Mouse (Mus musculus) Patski (cell line): ENCODE measurements at regions not wholly inside any gene's neighbourhood (a gene's known extent, or its start where the extent isn't known, plus 50 kb on each side); places are given as distances from the start of the nearest gene placed in this dataset.

Experiments
- ATAC-seq: fragments of 100-300 bp; one replicate; pipeline ENCODE4 v1.8.0; 2021
- CTCF ChIA-PET: fragments of 350-600 bp; sonication (Branson Sonifier 250); formaldehyde crosslinking; loops from one replicate; lab custom pipeline; 2022; ENCODE audit warnings: inconsistent platforms; lab: Charles Lee
- POLR2A ChIA-PET: fragments of 350-600 bp; sonication (Branson Sonifier 250); formaldehyde crosslinking; loops from one replicate; lab custom pipeline; 2022; ENCODE audit warnings: antibody characterized with exemption, inconsistent platforms; lab: Charles Lee
- DNase-seq: peaks from one replicate; pipeline ENCODE4 v3.0.0-alpha.2; 2011; ENCODE audit warnings: low read depth, low spot score
- H3K27me3 ChIP-seq: fragments of 371-371 bp; one replicate; pipeline ENCODE4 v1.5.1; 2021
- CTCF ChIP-seq: fragments of 100-300 bp; IDR thresholded peaks from one replicate; pipeline ENCODE4 v1.5.1; 2021
- in situ Hi-C: fragments of 300-500 bp; cut with MboI; formaldehyde crosslinking; loops from 3 replicates; pipeline ENCODE4 v1.11.1; 2018; ENCODE audit warnings: low pct_unique_long_range_greater_than_20kb, mixed read lengths

DNA sequence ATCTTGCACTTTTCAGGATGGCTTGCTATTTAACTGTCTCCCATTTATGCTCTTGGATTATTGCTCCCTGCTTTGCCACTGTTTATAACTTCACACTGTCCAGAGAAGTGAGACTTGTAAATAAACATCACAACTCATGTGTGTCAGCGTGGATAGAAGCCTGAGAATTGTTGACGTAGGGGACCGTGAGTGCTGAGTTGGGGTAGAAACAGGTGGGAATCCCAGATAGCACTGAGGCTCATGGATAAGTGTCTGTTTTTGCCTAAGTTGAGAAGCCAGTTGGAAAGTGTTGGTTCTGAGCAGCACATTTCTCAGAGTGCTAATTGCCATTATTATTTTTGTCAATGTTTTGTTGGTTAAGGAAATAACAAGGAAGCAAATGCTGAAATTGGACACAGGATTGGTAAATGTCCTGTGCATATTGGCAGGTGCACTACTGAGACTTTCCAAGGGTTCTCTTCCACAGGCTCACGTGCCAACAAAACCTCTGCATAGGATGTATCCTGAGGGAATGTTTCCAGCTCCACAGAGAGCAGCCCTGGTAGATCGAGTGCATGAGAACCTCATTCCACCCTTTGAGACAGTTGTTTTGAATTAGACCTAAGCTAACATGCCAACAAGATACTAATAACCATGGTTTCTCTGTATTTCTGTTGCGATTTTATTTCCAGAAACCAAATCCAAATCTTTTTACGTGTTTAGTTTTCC lies 74.3 kb upstream of the Grb10 start:
- ATAC-seq (no peak), DNase-seq (no peak)
- in situ Hi-C loops, result loop anchor here (10.0 kb wide), 1 partner anchor 52 kb away; no protein-coding TSS in a partner anchor
- H3K27me3 ChIP-seq, result no peaks in the 10 kb centered on the region
- ChIA-PET CTCF (no interaction called here), POLR2A (no interaction called here)
- no peak for TF ChIP-seq CTCF

DNA sequence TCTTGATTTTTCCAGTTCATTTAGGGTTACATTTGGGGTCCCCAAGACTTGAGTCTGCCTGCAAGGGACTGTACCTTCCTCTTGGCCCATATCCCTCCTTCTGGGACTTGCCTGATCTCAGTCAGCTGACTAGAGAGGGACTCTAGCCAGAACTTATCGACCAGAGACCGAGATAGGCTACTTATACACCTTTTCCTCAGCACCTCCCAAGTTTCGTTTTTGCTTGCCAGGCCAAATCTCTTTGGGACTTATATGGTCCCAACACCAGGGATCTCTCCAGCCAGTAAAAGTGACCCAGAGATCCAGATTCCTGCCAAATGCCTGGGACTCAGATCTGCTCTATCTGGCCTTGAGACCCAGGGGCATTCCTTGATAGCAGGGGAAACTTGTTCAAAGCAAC lies 69.2 kb upstream of the Grb10 start:
- no peaks in the 10 kb centered on the region for H3K27me3 ChIP-seq
- ChIA-PET POLR2A (no interaction called here), CTCF (no interaction called here)
- ATAC-seq (no peak), DNase-seq (no peak)
- in situ Hi-C loops, result no loop called here
- TF ChIP-seq CTCF, result no peak

DNA sequence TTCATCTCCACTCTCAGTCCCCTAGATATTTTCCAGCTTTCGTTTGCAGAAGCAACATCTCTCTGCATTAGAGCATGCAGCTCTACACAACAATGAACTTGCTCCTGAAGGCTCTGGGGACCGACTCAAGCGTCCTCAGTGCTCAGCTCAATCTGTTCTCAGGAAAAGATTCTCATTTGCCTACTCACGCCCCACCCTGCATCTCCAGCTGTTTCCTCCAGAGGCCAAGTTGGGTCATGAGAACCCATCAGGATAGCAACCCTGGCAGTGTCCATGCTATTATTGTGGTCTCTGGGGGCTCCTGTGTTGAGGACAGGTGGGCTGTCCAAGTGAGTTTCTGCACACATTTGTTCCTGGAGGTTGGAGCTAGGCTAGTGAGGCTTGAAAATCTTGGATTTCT lies 52.5 kb upstream of the Grb10 start:
- DNase-seq, result no peak
- no peak for TF ChIP-seq CTCF
- POLR2A ChIA-PET, result no interaction called here
- in situ Hi-C loops, result no loop called here
- H3K27me3 ChIP-seq, result no peaks in the 10 kb centered on the region
- no peak for ATAC-seq
- CTCF ChIA-PET, result interaction anchor here (1.3 kb wide), 1 partner anchor 9 kb away, joined by 4 read pairs; no protein-coding TSS in a partner anchor

DNA sequence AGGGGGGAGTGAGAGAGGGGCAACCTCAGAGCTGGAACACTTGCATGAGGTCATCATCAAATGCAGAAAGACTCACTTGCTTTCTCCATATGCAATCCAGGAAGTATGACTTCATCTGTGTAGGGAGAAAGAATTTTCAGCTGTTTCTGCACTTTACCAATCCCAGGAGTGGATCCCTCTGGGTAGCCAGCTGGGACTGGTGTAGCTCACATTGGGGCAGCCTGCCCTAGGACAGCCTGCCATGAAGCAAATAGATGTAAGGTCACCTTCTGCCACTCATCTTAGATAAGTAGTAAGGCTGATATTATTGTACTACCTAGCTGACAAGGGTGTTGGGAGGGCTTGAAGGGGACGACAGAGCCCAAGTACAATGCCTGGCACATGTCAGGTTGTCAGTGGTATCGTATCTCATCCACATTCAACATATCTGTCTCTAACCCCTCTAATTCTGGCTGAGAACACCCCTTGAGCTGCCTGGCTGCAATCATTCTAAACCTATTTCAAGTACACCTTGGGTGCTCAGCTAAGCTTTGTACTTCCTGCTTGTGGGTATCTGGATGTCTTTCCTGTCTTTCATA lies 51.4 kb upstream of the Grb10 start:
- DNase-seq, result no peak
- ChIA-PET CTCF (interaction anchor here (1.1 kb wide), 1 partner anchor 30 kb away, joined by 4 read pairs; no protein-coding TSS in a partner anchor), POLR2A (no interaction called here)
- ATAC-seq, result no peak
- in situ Hi-C loops, result no loop called here
- no peaks in the 10 kb centered on the region for H3K27me3 ChIP-seq
- TF ChIP-seq CTCF, result no peak
